Mouse (Mus musculus): ENCODE measurements around the gene Rnf44. TPM values are rescaled to one million over a fixed set of nuclear protein-coding genes. Genes with fewer than 3 reads are reported as not detected.

The Rnf44 gene
- total RNA-seq, 2 experiments from 2014 or later = 45.2 to 54.2 TPM

GRCm38 (mm10) chr13:54687575-54688424, 5.9 kb downstream of the Rnf44 start:
- peak; percentile 96 for DNase-seq (ENCODE audit: low spot score)
- intact Hi-C loops (cut with DNase I) = no loop called here

- peak; percentile 65 for DNase-seq (ENCODE audit: low spot score)
- intact Hi-C loops (cut with DNase I) = no loop called here
Measured at GRCm38 (mm10) chr13:54687096-54687495, 6.6 kb downstream of the Rnf44 start.

GRCm38 (mm10) chr13:54686139-54687053, 7.3 kb downstream of the Rnf44 start:
- intact Hi-C loops (cut with DNase I) = no loop called here
- no peak for DNase-seq (ENCODE audit: low spot score)

- intact Hi-C loops (cut with DNase I) = loop anchor here (2.0 kb wide), 1 partner anchor 60 kb away; no protein-coding TSS in a partner anchor
Measured at GRCm38 (mm10) chr13:54685174-54685573, 8.5 kb downstream of the Rnf44 start.

GRCm38 (mm10) chr13:54684140-54684896, 9.4 kb downstream of the Rnf44 start:
- intact Hi-C loops (cut with DNase I) = loop anchor here (2.0 kb wide), 1 partner anchor 60 kb away; no protein-coding TSS in a partner anchor
- no peak for DNase-seq (ENCODE audit: low spot score)

More at GRCm38 (mm10) chr13:54685174-54685573, 8.5 kb downstream of the Rnf44 start:
- DNase-seq (ENCODE audit: low spot score) = no peak

GRCm38 (mm10) chr13:54683301-54683700, 10.4 kb downstream of the Rnf44 start:
- DNase-seq (ENCODE audit: low spot score) = no peak
- intact Hi-C loops (cut with DNase I) = no loop called here

GRCm38 (mm10) chr13:54681291-54681690, 12.4 kb downstream of the Rnf44 start:
- intact Hi-C loops (cut with DNase I) = no loop called here

GRCm38 (mm10) chr13:54680184-54680853, 13.4 kb downstream of the Rnf44 start:
- intact Hi-C loops (cut with DNase I) = no loop called here

More at GRCm38 (mm10) chr13:54681291-54681690, 12.4 kb downstream of the Rnf44 start:
- DNase-seq (ENCODE audit: low spot score) = no peak

GRCm38 (mm10) chr13:54678263-54678662, 15.4 kb downstream of the Rnf44 start:
- DNase-seq (ENCODE audit: low spot score) = no peak
- intact Hi-C loops (cut with DNase I) = no loop called here

More at GRCm38 (mm10) chr13:54680184-54680853, 13.4 kb downstream of the Rnf44 start:
- no peak for DNase-seq (ENCODE audit: low spot score)

- DNase-seq (ENCODE audit: low spot score) = no peak
- intact Hi-C loops (cut with DNase I) = no loop called here
Measured at GRCm38 (mm10) chr13:54675895-54676590, 17.7 kb downstream of the Rnf44 start.

- intact Hi-C loops (cut with DNase I) = no loop called here
- no peak for DNase-seq (ENCODE audit: low spot score)
Measured at GRCm38 (mm10) chr13:54670491-54670890, 23.2 kb downstream of the Rnf44 start.

- intact Hi-C loops (cut with DNase I) = no loop called here
- no peak for DNase-seq (ENCODE audit: low spot score)
Measured at GRCm38 (mm10) chr13:54665062-54665461, 28.6 kb downstream of the Rnf44 start.

GRCm38 (mm10) chr13:54664509-54664908, 29.2 kb downstream of the Rnf44 start:
- intact Hi-C loops (cut with DNase I) = no loop called here
- no peak for DNase-seq (ENCODE audit: low spot score)

GRCm38 (mm10) chr13:54663999-54664398, 29.7 kb downstream of the Rnf44 start:
- DNase-seq (ENCODE audit: low spot score) = no peak
- intact Hi-C loops (cut with DNase I) = no loop called here

GRCm38 (mm10) chr13:54661358-54661757, 32.3 kb downstream of the Rnf44 start:
- no peak for DNase-seq (ENCODE audit: low spot score)
- intact Hi-C loops (cut with DNase I) = no loop called here

- DNase-seq (ENCODE audit: low spot score) = no peak
- intact Hi-C loops (cut with DNase I) = no loop called here
Measured at GRCm38 (mm10) chr13:54660877-54661276, 32.8 kb downstream of the Rnf44 start.

- DNase-seq (ENCODE audit: low spot score) = no peak
- intact Hi-C loops (cut with DNase I) = no loop called here
Measured at GRCm38 (mm10) chr13:54650461-54650860, 43.2 kb downstream of the Rnf44 start.

GRCm38 (mm10) chr13:54635011-54635410, 58.7 kb downstream of the Rnf44 start:
- intact Hi-C loops (cut with DNase I) = no loop called here
- DNase-seq (ENCODE audit: low spot score) = no peak

Data from heart, postnatal 25 days (tissue).